Mouse (Mus musculus): ENCODE measurements around the gene Plekha4.

Gene Plekha4

DNA sequence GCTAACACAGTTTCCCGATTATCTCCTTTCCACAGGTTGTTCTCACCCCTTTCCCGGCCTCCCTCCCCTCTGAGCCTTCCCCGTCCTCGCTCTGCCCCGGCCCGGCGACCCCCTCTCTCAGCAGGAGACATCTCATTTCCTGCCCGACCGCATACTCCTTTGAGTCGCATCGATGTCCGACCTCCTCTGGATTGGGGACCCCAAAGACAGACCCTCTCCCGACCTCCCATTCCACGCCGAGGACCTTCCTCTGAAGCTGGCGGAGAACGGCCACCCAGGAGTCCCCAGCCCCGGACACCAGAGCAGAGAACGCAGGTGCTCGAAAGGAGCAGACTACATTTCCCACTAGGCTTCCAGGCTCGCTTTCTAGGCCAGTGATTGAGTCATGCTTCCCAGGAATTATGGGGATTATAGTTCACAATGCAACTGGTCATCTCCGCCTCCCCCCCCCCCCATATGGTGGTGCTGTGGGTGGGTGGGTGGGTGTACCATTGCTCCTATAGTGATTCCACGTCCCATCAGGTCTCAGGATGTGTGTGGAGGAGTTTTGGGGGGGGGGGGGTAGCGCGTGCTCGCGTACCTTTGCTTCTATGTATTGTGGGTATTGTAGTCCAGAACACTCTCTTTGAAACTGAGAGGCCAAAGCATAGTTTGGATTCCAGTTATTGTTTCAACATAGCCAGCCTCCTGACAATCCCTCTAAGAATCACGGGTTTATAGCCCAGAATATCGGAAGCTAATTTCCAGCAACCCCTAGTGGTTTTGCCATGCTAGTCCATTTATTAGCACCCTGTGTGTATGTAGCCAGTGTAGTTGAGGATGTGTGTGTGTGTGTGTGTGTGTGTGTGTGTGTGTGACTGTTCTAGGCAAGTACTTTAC is 12.3 kb downstream of the Plekha4 start:
- DNase-seq (ENCODE audit: low read depth, low spot score) = peak; percentile 53

DNA sequence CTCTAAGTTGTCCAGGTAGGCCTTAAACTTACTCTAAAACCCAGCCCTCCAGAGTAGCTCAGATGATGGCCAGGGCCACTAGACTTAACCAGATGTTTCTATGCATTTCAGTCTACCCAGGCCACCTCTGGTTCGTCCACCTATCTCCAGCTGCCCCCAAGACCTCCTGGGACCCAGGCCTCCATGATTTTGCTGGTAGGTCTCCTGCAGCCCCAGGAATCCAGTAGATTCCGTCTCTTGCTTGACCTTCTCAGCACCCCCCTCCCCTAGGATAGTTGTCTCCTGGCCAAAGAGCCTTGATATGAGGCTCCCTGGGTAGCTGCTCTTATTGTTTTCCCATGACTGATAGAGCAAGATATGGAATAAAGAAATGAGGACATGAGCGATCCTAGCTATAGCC is 13.0 kb downstream of the Plekha4 start:
- DNase-seq (ENCODE audit: low read depth, low spot score) = no peak

DNA sequence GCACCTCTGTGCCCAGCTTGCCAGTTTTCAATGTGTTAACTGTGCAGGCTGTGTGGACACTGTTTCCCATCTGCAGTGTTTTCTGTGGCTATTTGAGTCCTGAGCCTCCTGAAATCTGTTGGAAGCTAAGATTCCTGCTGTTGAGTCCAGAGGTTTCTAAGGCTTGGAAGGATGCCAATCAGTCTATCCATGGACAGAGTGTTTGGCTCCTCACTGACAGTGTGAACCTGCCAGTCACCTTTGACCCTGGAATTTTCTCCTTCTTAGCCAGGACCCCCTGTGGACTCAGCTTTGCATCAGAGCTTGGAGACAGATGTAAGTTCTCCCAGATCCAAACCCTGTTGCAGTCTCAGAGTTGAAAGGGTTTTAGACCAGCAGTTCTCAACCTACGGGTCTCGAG is 14.1 kb downstream of the Plekha4 start:
- DNase-seq (ENCODE audit: low read depth, low spot score) = no peak

DNA sequence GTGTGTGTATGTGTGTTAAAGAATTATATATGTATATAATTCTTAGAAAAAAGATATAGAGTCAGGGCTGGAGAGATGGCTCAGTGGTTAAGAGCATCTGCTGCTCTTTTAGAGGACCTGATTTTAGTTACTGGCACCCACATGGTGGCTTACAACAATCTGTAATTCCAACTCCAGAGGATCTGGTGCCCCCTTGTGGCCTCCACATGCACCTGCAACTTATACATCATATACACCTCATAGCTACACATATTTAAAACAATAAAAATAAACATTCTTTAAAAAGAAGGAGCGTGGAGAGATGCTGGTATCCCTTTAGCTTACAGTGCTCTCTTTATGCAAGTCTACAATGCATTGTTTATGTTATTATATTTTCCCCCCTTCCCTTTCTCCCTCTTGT is 18.4 kb downstream of the Plekha4 start:
- no peak for DNase-seq (ENCODE audit: low read depth, low spot score)

DNA sequence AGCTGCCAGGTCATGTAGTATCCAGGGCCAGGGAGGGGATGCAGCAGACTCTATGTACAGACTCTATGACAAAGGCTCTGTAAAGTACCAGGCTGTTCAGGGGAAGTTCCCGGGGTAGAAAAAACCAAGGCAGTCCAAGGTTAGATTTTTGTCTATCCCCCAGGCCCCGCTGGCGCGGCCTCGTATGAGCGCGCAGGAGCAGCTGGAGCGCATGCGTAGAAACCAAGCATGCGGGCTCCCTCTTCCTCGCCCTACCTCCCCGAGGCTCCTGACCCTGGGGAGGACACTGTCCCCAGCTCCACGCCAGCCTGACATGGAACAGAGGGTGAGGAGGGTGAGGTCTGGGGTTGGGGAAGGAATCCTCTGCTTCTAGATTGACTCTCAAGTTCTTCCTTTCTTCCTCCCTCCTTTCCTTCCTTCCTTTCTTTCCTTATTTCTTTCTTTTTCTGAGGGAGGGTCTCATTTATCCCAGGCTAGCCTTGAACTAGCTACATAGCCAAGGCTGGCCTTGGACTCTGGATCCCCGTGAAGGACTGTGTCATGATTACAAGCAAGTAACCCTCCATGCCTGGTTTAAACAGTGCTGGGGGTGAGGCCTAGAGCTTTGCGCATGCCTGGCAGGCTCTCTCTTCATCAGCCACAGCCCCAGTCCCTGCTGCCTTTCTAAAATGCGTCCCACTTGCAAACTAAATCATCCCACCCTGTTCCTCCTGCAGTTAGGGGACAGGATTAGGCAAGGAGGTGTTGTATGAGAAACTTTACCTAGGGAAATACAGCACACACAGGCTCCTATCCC is 23.7 kb downstream of the Plekha4 start:
- DNase-seq (ENCODE audit: low read depth, low spot score) = no peak

DNA sequence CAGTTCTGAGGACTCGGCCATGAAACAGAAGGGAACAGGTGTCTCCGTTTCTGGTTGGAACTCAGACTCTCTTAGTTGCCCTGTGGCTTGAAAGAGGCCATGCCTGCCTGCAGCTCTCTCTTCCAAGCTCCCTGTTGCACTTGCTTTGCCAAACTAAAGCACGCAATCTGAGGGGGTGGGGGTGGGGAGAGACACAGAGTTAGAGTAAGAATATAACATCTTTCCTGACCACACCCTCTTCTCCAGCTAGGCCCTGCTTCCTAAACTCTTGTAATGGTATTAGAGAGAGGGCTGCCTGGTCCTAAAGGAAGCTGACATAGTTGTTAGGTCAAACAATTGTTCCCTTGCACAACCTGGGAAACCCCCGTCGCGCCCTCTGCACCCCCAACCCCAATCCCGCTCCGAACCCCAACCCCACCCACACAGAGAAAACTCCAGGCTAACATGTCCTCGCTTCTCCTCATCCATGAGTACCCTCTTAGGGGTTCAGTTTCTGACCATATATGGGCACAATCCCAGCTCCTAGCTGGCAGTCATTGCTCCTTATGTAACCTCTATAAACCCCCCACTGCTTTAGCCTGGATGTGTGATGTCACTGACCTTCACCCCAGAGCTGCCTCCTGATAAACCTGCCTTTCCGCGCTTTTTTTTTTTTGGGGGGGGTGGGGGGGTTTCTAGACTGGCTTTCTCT is 24.8 kb downstream of the Plekha4 start:
- no peak for DNase-seq (ENCODE audit: low read depth, low spot score)

DNA sequence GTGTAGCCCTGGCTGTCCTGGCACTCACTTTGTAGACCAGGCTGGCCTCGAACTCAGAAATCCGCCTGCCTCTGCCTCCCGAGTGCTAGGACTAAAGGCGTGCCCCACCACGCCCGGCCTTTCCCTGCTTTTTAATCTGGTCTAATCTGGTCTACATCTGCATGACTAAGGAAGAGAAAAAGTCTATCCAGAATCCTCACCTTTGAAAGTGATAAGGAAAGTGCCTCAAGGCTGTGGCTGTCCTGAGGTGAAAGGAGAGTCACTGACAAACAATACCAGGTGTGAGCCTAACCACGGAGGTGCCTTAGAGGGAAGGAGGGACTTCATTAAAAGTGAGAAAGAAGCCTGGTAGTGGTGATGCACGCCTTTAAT is 25.4 kb downstream of the Plekha4 start:
- no peak for DNase-seq (ENCODE audit: low read depth, low spot score)

DNA sequence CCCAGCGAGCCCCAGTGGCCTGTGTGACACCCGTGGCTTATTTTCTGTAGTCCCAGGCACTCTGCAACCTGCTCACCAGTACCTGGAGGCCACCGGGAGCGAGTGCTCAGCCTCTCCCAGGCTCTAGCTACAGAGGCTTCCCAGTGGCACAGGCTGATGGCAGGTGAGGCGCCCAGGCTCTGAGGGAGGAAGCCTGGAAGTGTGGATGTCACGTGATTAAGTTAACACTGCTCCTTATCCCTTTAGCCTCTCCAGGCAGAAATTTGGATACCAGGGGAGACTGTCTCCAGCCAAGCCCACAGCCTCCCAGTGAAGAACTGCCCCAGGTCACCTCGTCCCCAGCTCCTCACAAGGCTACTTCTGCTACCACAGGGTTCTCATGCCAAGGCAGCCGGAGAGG is 27.4 kb downstream of the Plekha4 start:
- DNase-seq (ENCODE audit: low read depth, low spot score) = no peak

DNA sequence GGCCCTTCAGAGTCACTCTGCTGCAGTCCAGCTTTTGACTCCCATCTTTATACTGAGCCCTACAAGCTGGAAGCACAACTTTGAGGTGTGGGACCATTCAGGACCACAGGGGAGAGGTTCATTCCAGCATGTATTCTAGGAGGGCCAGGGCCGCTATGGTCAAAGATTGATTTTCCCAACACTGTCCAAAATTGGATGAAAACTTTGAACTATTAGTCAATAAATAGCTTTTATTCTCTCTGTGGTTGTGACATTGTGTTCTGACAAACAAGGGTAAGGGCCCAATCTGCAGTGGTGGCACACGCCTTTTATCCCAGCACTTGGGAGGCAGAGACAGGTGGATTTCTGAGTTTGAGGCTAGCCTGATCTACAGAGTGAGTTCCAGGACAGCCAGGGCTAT is 27.9 kb downstream of the Plekha4 start:
- no peak for DNase-seq (ENCODE audit: low read depth, low spot score)

DNA sequence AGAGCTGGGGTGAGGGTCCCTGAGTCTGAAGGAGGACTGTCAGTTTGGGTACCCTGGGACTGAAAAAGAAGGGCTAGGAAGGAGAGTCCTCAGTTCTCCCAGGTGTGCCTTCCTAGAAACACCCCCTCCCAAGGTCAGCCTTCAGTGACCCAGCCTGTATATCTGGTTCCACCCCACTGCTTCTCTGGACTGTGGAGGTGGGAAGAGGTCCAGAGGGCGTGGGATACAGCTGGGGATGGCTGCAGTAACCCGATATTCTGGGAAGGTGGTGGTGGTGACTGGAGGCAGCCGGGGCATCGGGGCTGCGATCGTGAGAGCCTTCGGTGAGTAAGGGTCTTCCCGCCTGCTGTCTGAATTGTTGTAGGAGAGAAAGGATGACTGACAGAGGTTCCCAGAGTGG is 28.6 kb downstream of the Plekha4 start, which contains the start of gene Hsd17b14:
Hsd17b14 (plus strand) TSS at position 150 of the 400 bp plus-strand sequence.
- DNase-seq (ENCODE audit: low read depth, low spot score) = no peak

DNA sequence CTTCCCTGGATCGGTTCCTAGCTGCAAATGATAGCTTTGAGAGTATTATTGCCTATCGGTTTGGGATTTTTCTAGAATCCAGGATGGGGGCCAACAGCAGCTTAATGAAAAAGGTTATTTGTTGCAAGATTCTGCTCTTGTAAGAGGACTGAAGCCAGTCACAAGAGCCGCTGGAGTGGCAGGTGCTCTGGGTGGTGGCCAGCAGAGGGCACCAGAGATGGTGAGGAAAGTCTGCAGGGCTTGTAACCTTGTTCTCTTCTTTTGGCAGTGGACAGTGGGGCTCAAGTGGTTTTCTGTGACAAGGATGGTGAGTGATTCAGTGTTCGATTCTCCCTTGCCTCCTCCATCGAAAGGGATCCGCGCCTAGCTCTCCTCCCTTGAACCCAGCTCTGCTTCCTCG is 29.7 kb downstream of the Plekha4 start:
- no peak for DNase-seq (ENCODE audit: low read depth, low spot score)

DNA sequence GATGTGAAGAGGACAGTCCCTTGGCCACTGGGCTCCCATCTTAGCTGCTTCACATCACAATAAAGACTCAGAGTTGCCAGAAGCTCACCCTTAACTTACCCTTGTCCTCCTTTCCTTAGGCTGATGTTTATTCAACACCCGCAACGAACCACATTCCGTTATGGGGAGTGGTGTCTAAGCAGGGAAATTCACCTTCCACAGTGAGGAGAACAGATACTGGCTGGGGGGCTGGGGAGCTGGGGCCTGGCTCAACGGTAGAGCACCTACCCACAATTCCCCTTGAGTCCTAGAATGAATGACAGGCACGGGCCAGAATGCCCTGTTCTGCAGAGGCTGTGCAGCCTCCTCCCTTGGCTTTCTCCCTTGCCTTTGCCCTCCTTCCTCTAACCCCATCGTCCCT is 32.8 kb downstream of the Plekha4 start:
- no peak for DNase-seq (ENCODE audit: low read depth, low spot score)

DNA sequence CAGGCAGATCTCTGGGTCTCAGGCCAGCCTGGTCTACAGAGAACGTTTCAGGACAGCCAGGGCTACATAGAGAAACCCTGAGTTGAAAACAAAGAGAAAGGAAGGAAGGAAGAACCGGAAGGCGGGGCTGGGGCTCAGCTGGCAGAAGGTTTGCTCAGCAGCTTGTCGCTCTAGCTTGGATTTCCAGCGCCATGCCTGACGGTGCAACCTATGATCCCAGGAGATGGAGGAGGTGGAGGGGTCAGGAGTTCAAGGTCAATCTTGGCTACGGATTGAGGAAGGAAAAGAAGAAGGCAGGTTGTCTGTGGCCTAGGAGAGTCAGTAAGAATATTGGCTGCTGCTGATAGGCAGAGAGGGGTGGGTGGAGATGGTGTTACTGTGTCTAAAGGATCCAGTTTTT is 34.1 kb downstream of the Plekha4 start:
- DNase-seq (ENCODE audit: low read depth, low spot score) = no peak

DNA sequence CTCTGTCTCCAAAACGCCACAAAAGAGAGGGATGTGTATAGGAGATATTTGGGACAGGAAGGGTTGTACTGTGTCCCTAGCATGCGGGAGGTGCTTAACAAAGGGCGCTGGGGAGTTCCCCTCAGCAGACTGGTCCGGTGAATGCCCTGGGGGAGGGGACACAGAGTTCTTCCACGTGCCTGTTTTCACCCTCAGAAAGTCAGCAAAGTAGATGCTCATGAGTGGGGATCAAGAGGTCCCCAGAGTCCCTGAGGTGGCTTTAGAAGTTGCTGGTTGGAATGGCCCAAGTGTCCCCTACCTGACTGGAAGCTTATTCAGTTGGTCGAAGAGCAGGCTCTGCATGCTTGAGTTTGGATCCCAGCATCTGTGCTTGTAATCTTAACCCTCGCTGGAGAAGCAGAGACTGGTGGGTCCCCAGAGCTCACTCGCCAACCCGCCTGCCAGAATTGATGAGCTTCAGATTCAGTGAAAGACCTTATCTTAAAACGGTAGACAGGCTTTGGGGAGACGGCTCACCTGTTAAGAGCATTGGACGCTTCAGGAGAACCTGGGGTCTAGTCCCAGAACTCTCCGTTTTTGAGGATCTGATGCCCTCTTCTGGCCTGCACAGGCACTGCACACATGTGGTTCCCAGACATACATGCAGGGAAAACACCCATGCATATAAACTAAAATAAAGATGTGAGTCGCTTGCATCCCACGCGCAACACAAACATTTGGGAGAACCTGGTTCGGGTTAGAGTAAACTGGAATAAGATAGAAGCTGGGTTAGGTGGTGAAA is 34.9 kb downstream of the Plekha4 start:
- no peak for DNase-seq (ENCODE audit: low read depth, low spot score)

DNA sequence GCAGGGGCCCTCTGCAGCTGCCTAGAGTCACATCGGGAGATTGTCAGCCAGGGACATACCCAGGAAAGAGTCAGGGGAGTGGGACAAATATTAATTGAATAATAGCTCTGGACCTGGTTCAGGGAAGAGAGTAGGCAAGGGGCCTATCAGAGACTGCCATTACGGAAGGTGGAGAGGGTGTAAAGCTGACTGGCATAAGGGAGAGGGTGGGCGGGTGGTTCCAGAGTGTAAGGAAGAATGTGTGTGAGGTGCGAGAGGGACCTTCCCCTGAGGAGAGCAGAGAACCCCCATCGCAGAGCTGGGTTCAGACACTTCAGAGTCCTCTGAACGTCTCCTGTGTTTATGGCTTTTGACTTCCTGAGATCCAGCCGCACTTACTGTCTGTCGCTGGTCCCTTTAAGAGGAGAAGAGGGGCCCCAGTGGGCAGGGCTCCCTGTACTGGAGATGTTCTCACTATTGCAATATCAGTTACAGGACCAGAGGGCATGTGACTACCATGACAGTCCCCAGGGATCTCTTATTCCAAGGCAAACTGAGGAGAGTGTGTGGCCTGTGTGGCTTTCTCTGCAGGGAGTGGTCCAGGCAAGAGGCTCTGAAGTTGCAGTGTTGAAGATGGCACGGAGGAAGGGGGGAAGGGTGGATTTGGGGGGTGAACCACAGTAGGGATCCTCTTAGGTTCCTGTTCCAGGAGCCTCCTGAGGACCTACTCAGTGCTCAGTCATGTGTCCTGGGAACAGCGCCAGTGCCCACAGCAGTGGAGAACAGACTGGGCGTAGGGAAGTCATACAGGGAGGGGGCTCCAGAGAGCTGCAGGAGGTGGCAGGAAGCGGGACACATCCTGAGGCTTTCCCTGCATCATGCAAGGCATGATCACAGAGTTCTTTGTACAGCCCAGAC is 35.7 kb downstream of the Plekha4 start:
- DNase-seq (ENCODE audit: low read depth, low spot score) = no peak

DNA sequence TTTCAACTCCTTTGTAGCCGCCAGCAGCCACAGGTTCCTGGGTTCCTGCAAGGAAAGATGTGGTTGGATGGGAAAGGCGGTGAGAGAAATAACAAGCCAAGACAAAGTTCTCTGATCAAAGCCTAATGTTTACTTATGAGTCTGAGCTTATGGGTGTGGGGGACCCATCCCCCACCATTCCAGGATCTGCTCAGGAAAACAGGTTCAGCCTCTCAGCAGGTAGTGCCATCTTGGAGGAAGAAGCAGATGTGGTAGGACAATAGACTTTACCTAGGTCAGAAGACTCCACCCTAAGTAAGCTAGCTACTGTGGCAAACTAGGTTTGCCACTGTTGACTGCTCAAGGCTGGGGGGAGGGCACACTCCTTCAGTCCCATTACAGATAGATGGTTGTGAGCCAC is 38.7 kb downstream of the Plekha4 start:
- DNase-seq (ENCODE audit: low read depth, low spot score) = no peak

DNA sequence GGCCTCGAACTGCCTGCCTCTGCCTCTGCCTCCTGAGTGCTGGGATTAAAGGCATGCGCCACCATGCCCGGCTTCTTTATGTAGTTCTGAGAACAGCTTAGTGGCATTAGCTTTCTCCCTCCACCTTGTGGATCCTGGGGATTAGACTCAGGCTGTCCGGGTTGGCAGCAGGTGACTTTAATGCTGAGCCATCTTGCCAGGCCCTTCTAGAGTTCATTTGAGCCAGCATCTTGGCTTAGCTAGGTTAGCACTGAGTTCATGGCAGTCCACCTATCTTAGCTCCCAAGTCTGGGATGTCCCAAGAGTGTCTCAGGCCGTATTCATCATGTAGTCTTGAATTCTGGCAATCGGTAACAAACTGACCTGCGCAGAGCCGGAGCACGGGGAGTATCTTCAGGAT is 39.3 kb downstream of the Plekha4 start:
- DNase-seq (ENCODE audit: low read depth, low spot score) = no peak

DNA sequence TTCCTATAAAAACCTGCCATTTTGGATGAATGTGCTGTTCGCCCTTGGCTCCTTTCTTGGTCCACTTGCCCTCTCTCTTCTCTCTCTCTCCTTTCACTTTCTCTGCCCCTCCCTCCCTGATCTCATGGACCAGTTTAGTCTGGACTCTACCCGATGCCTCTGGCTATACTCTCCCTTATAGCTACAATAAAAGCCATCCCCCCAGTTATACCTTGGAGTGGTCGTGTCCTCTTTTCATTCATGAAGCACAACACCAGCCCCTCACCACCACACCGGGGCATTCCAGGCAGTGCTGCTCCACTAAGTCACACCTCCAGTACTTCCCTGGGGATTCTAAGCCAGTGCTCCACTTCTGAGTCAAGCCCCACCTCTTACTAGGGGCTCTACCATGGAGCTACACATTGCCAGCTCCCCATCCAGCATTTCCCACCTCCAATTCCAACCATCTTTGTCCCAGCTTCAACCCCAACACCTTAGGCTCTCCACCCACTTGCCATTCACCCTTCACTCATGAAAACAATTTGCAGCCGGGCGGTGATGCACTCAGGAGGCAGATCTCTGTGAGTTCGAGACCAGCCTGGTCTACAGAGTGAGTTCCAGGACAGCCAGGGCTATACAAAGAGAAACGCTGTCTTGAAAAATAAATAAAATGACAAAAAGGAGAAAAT is 41.1 kb downstream of the Plekha4 start:
- DNase-seq (ENCODE audit: low read depth, low spot score) = no peak

DNA sequence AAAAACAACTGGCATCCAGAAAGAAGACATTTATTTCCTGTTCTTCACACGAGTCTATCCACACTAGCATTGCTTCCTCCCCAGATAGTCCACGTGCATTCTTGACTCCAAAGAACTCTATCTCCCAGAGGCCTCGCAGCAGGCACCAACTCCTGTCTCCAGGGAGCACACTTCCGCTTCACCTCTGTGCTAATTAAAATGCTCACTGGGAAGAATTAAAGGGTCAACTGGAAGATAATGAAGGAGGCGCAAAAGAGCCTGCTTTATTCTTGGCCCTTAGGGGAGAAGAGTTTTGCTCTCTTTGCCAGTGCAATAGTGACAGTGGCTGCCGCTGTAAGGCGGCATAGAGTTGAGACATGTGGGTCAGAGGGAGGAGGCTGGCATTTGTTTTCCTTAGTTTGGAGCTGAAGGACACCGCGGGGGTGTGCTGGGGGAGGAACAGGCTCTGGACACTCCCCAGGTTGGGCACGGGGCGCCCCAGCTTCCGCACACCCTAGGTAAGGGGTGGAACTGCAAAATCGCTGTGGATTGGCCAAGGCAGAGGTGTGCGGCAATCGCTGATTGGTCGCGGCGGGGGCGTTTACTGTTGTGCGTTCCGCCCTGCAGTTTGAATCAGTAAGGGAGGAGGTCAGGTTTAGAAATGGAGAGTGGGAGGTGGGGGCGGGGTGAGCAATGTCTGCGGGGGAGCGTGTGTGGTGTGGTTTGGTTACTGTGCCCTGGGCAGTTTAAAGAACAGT is 41.8 kb downstream of the Plekha4 start:
- peak; percentile 69 for DNase-seq (ENCODE audit: low read depth, low spot score)
